Mouse (Mus musculus) bone marrow macrophage, adult 2 months (primary cell): ENCODE measurements around the gene Zfp59. TPM values are rescaled to one million over a fixed set of nuclear protein-coding genes. Genes with fewer than 3 reads are reported as not detected.
A peak's percentile ranks its signal among the peaks of the same experiment; 100 is the strongest.
"Not testable (repeated sequence)": the region's sequence is repeated elsewhere in the genome, so short reads cannot be mapped to it uniquely, and the experiment has no call there.

ENCODE experiments used
- H3K27ac ChIP-seq: 2 replicates; pipeline ENCODE4 v1.5.1; 2012; ENCODE audit warnings: low read depth, low read length; ENCODE audit not compliant: insufficient read depth
- H3K4me1 ChIP-seq: 2 replicates; pipeline ENCODE4 v1.6.1; 2012; ENCODE audit warnings: low read length; ENCODE audit not compliant: control insufficient read depth, insufficient read depth
- H3K4me3 ChIP-seq: 2 replicates; pipeline ENCODE4 v1.5.1; 2012; ENCODE audit warnings: mild to moderate bottlenecking, low read length, moderate library complexity; ENCODE audit not compliant: insufficient read depth
- CTCF ChIP-seq: IDR thresholded peaks from 2 replicates; pipeline ENCODE4 v1.5.1; 2012; ENCODE audit warnings: low read depth, mild to moderate bottlenecking, low read length, moderate library complexity
- POLR2A ChIP-seq: IDR thresholded peaks from 2 replicates; pipeline ENCODE4 v1.6.1; 2012; ENCODE audit warnings: mild to moderate bottlenecking, low read depth, low read length, borderline replicate concordance
- polyA plus RNA-seq: library from polyadenylated mRNA; stranded (reverse); fragments of >200 nt; gene quantifications from 2 replicates; pipeline ENCODE4 v1.2.4, GENCODE M21; 2012; ENCODE audit not compliant: missing spikeins, insufficient read depth, insufficient read length

The Zfp59 gene
- polyA plus RNA-seq, 1 experiment: 2.7 TPM

DNA sequence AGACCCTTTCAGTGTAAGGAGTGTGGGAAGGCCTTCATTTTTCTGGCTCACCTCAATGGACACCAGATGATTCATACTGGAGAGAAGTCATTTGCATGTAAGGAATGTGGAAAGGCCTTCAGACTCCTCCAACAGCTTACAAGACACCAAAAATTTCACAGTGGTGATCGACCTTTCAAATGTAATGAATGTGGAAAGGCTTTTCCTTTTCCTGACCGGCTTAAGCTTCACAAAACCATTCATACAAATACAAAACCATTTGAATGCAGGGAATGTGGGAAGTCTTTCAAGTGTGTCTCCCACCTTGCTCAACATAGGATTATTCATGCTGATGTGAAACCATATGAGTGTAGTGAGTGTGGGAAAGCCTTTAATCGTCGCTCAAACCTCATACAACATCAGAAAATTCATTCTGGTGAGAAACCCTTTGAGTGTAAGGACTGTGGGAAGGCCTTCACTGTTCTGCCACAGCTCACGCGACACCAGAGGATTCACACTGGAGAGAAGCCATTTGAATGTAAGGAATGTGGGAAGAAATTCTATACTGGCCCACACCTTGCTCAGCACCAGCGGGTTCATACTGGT, 19.8 kb upstream of the Zfp59 start:
- no peak overlapping the region for H3K27ac ChIP-seq

DNA sequence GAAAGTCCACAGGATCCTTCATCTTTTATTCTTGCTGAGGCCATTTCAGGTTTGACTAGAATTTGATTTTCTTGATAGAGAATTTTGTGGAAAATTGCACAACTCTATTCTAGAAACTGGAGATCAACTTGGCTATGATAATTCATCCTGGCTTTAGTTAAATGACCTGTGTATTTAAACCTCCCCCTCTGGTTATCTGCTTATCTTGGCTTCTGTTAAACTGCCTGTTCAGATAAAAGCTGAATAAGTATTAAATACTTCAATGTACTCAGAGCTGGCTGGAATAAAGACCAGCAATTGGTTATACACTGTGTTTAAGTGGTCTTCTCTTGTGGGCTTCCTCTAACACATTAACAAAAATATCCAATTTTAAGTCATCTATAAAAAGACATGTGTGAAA, 15.8 kb upstream of the Zfp59 start:
- Histone ChIP-seq H3K27ac (no peak overlapping the region), H3K4me3 (no peak overlapping the region), H3K4me1 (no peaks in the 10 kb centered on the region)
- TF ChIP-seq CTCF (no peak), POLR2A (no peak)

More for the DNA sequence above, 19.8 kb upstream of the Zfp59 start:
- Histone ChIP-seq H3K4me1 (peaks cover 2% of the 10 kb centered on the region; the same call in 1 of the 2 replicates), H3K4me3 (no peak overlapping the region)
- no peak for TF ChIP-seq CTCF
- no peak for TF ChIP-seq POLR2A

DNA sequence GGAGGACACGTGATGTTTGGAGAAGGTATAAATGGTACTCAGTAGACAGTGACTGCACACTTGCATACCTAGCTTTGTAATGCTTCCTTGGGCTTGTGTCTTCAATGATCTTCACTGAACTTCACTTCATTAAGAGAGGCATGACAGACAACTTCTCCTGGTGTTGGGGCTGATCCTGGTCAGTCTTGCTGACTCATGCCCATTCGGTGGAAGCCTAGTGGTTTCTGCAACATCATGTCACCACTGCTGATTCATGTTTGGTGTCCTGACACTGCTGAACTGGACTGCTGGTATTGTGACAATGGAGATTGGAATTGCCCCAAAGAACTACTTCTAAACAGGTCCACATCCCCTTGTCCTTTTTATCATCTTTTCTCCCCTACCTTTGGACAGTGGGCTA, 4.3 kb upstream of the Zfp59 start:
- H3K4me3 ChIP-seq: no peak overlapping the region
- 0 out of 2 replicates have a peak, but pooled peaks cover 3% of the 10 kb centered on the region for H3K4me1 ChIP-seq
- no peak overlapping the region for H3K27ac ChIP-seq
- TF ChIP-seq POLR2A (no peak), CTCF (no peak)

DNA sequence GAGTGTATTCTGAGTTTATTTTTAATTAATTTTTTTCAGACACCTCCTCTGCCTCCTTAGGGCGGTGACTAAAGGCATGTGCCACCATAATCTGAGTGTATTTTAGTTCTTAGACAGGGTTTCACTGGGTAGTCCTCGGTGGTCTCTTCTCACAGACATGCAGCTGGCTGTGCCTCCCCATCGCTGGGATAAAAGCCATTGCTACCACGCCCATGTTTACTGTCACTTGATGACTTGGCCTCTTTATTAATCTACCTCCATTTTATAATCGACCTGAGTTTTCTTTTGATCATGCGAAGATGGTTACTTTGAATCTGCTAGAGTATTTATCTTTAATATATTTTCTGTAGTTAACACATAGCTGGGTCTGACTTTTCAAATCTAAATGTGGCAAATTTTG, 511 bp upstream of the Zfp59 start:
- Histone ChIP-seq H3K4me3 (peak overlapping the region; percentile 66), H3K4me1 (peaks cover 6% of the 10 kb centered on the region; the same call in 1 of the 2 replicates), H3K27ac (peak overlapping the region; percentile 39)
- no peak for TF ChIP-seq CTCF
- no peak for TF ChIP-seq POLR2A

DNA sequence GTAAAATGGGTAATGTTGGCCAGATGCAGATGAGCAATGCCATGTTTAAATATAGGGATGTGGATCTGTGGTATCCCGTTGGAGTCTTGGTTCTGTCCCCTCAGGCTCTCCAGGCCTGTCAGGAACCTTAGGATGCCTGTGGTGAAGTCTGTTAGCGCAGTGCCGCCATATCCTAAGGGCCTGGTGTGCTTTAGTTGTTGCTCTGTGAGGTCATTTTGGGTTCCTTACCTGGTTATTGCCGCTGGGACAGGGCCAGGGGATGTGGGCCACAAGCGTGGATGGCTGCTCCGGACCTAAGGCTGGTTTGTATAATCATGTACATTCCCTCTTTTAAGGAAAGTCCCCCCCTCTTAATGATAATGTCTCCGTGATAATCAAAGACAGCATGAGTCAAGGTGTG, 1.2 kb downstream of the Zfp59 start:
- no peak overlapping the region for H3K27ac ChIP-seq
- H3K4me3 ChIP-seq: peak overlapping the region; percentile 66; the same call in 1 of the 2 replicates
- TF ChIP-seq POLR2A (no peak), CTCF (no peak)
- H3K4me1 ChIP-seq: peaks cover 6% of the 10 kb centered on the region; the same call in 1 of the 2 replicates

DNA sequence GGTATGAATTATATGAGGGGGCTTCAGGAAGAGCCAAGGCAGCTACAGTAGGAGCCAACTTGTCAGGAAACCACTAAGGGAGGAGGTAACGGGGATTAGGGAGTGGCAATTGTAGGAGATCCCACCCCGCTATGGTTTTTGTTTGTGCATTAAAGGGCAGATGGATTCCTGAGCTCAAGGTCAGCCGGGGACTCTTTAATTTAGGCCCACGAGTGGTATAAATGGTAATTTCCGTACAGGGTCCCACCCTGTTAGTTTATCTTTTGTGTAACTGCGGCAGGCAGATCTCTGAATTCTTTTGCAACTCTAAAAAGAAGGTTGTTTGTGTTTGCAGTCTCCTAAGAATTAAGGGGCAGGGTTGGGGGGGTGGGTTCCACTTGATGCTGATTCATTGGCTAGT, 1.7 kb downstream of the Zfp59 start:
- Histone ChIP-seq H3K4me1 (peaks cover 6% of the 10 kb centered on the region; the same call in 1 of the 2 replicates), H3K4me3 (no peak overlapping the region), H3K27ac (no peak overlapping the region)
- TF ChIP-seq CTCF (no peak), POLR2A (no peak)

DNA sequence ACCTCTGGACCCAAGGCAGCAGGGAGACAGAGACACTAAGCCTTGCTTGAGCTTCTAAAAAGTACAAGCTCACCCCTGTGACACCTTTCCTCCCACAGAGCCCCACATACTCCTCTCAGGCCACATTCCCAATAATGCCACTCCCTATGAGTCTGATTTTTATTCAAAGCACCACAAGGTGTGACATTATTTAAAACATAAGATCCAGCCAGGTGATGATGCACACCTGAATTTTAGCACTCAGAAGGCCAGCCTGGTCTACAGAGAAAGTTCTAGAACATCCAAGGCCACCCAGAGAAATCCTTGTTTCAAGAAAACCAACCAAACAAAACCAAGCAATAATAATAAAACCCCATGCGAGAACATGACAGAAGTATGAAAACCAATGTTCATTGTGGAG, 18.8 kb downstream of the Zfp59 start, which contains the start of gene Zfp607a:
Gene Zfp607a (plus strand): TSS at position 301 of the 400 bp plus-strand sequence.
- no peak for TF ChIP-seq CTCF
- TF ChIP-seq POLR2A: no peak
- Histone ChIP-seq H3K27ac (no peak within 1 kb of the TSS), H3K4me1 (peaks cover 8% of the 10 kb centered on the region)

DNA sequence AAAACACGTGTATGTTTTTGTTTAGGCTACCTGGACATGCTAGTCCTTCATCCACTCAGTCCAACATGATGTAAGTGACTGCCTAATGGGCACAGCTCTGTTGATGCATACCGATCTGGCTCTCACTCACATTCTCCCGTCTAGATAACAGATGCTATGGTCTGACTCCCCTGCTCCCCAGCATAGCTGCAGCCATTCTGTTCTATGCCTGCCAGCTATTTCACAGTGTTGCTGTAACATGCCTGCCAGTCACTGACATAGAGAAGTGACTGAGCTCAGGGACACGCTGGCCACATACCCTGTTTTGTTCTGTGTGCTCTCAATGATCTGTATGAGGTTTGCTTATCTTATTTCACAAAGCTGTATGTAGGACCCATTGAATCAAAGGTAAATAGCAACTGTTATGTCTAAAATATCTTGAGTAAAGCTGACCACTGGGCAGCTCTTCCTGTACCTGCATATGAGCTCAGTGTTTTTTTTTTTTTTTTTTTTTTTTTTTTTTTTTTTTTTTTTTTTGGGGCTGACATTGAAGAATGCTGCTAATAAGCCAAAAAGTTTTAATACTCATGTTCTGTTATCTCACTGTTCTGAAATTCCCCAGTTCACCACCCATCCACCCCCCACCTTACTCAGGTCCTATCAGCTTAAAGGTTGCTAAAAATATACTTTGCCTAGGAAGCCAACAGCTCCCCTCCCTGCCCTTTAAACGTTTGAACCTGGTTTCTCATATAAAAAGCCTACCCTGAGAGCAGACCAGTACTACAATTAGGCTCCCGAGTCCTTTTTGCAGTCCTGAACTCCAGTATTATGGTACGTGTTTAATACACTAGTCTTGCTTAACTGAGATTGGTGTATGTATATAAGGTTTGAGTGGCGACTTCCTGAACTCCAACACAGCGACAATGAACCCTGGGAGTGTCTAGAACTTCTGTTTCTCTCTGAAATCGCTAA, 21.2 kb downstream of the Zfp59 start:
- TF ChIP-seq CTCF (no peak), POLR2A (no peak)
- Histone ChIP-seq H3K4me1 (peaks cover 8% of the 10 kb centered on the region), H3K27ac (peak overlapping the region; percentile 77), H3K4me3 (peak overlapping the region; percentile 88)

More for the DNA sequence above, 18.8 kb downstream of the Zfp59 start, which contains the start of gene Zfp607a:
- H3K4me3 ChIP-seq: no peak within 1 kb of the TSS

DNA sequence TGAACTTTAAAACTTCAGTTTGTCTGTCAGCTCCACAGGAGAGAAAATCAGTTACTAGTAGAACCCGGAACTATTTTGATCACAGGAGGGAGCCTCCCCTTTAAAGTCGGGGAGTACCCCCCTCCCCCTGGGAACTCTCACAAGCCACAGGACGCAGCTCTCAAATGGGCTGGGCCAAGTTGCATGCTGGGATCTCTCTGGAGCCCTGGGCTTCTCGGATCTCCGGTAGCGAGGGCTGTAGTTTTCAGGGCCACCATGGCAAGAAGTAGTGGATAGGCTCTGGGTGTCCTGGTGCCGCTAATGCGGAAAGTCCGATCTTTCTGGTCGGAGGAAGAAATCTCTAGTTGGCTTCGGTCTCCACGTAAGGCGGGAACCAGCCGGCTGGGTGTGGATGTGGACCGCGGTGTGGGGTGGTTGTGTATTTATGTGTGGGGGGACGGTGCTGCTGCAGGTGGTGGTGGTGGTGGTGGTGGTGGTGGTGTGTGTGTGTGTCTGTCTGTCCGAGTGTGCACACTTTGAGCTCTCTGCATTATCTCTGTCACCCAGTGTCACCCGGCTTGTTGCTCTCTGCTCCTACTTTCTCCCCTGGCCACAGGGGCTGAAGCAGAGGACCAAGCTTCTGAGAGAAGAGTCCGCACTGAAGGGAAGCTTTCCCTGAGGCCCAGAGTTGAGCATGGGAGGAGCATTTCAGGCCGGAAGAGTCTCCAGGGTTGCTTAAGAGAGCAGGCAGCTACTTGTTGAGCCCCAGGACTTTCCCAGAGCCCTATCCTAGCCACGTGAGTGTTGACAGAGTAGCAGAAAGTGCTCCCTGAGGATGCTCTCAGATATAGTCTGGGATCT, 22.2 kb downstream of the Zfp59 start:
- TF ChIP-seq POLR2A: 0 out of 2 replicates have a peak, but pooled peaks have one; percentile 35
- no peak for TF ChIP-seq CTCF
- H3K4me1 ChIP-seq: peaks cover 8% of the 10 kb centered on the region
- H3K4me3 ChIP-seq: peak overlapping the region; percentile 88
- H3K27ac ChIP-seq: peak overlapping the region; percentile 77

DNA sequence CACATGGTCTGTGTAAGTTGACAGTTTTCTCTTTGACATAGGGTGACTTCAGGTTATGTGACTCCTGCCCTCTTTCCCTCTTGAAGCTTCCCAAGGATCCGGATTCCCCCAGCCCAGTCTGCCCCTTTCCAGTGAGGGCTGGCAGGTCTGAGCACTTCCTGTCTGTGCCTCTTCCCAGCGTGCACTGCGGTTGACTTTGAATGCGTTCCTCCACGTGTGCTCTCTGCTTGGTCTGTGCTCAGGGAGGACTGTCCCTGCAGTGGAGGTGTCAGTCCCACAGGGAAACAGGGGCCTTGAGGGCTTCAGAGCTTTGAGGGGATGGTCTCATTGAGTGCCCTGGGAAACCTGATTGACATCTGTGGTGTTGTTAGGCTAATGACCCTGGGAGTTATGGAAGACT, 24.2 kb downstream of the Zfp59 start:
- H3K4me1 ChIP-seq, H3K27ac ChIP-seq, H3K4me3 ChIP-seq: not testable (repeated sequence)
